ENCODE assay signal across 9 mouse cellular contexts in the genomic region with DNA sequence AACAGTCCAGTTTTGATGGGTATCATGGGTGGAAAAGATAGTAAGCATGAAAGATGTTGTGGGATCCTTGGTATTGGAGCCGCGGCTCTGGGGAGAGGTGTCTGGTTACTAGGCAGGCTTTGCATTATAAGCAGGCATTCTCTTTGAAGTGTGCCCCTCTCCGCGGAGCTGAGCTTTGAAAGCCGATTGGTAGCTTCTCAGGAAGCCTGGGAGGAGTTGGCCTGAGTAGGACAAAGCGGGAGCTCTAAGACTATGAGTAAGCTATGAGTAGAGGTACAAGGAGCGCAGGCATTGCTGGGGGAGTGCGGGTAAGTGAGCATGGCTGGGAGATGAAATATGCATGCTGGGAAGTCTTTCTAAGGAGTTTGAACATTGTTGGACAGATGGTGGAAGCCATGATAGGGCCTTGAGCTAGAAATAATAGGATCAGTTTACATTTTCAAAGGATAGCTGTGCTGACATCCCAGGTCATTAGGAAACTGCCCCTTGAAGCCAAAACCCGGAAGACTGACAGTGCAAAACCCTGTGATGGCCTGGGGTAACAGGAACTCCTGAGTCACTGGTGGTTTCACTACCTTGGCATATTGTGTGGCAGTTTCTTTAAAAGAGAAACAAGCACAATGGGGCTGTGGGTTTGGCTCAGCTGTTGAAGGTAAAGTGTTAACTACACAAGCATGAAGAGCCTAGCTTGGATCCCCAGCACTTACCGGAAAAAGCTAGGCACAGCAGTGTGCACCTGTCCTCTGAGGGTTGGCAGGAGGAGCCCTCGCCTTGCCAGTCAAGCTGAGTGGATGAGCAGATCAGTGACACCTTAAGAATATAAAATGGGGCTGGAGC. TPM values are rescaled to one million over a fixed set of nuclear protein-coding genes. Genes with fewer than 3 reads are reported as not detected.
DNase-seq lines count a peak whose midpoint lies in the region; ATAC-seq and TF ChIP-seq lines count a peak whose summit lies in the region.
"Had no signal": no experiment of that assay in that cellular context is flagged by ENCODE, and none has a peak within 500 bp of the region (broad histone marks: within the 10 kb centered on the region; RNA-seq: fewer than 3 reads in every experiment).

No protein-coding gene starts in this region.

- no peak for DNase-seq in heart, embryonic 10.5 days (ENCODE audit: low spot score)
- no peak for DNase-seq in heart, adult 9 months (ENCODE audit: low spot score in 2 of 2)
- DNase-seq in A20 (ENCODE audit: low read depth, low spot score), result peak; percentile 29
- DNase-seq in limb, embryonic 14.5 days (ENCODE audit: low spot score), result peak; percentile 30
- peak; percentile 71 for DNase-seq in neural tube, embryonic 10.5 days (ENCODE audit: extremely low spot score, low spot score)
- DNase-seq in MN1 (ENCODE audit: low spot score), result no peak
- DNase-seq in cerebellum, adult 2 months, result no peak

- TF ChIP-seq POLR2A in limb, embryonic 14.5 days (IDR thresholded peaks at IDR 0.05; ENCODE audit: borderline replicate concordance, extremely low read depth, insufficient read depth, insufficient read length), result no peak
- no peak for TF ChIP-seq POLR2A in cerebellum, adult 2 months (IDR thresholded peaks at IDR 0.05; ENCODE audit: borderline replicate concordance, insufficient read depth, low read length)

- peaks cover 12% of the 10 kb centered on the region; the same call in 1 of the 2 replicates for H3K36me3 ChIP-seq in heart, embryonic 10.5 days
- peaks cover 9% of the 10 kb centered on the region; the same call in 1 of the 2 replicates for H3K36me3 ChIP-seq in embryonic facial prominence, embryonic 15.5 days
- H3K36me3 ChIP-seq in limb, embryonic 14.5 days (ENCODE audit: control insufficient read depth, insufficient read depth, low read length), result peaks cover 10% of the 10 kb centered on the region; the same call in 1 of the 2 replicates

- peak overlapping the region; percentile 30 for H3K4me3 ChIP-seq in heart, embryonic 10.5 days
- H3K4me3 ChIP-seq in embryonic facial prominence, embryonic 15.5 days (replicated peaks), result peak overlapping the region; percentile 10; the same call in 1 of the 2 replicates
- H3K4me3 ChIP-seq in limb, embryonic 14.5 days (replicated peaks; ENCODE audit: low read length), result no peak overlapping the region
- H3K4me3 ChIP-seq in cerebellum, adult 2 months (replicated peaks; ENCODE audit: insufficient read depth, low read depth, low read length), result no peak overlapping the region

- peak overlapping the region; percentile 2; the same call in 1 of the 2 replicates for H3K27ac ChIP-seq in heart, embryonic 10.5 days
- H3K27ac ChIP-seq in embryonic facial prominence, embryonic 15.5 days (replicated peaks), result no peak overlapping the region
- H3K27ac ChIP-seq in limb, embryonic 14.5 days (replicated peaks; ENCODE audit: low read depth, low read length), result no peak overlapping the region
- H3K27ac ChIP-seq in cerebellum, adult 2 months (ENCODE audit: insufficient read depth, low read length), result no peak overlapping the region

- H3K27me3 ChIP-seq in heart, embryonic 10.5 days (ENCODE audit: insufficient read depth, poor library complexity, severe bottlenecking), result no peaks in the 10 kb centered on the region
- H3K27me3 ChIP-seq in embryonic facial prominence, embryonic 15.5 days, result no peaks in the 10 kb centered on the region
- no peaks in the 10 kb centered on the region for H3K27me3 ChIP-seq in limb, embryonic 14.5 days (ENCODE audit: control insufficient read depth, insufficient read depth, low read length)
- H3K27me3 ChIP-seq in cerebellum, adult 2 months (ENCODE audit: control insufficient read depth, insufficient read depth, low read length), result no peaks in the 10 kb centered on the region
- H3K27me3 ChIP-seq: Patski had no signal

- no peak overlapping the region for H3K9ac ChIP-seq in embryonic facial prominence, embryonic 15.5 days
- H3K9ac ChIP-seq in limb, embryonic 14.5 days (ENCODE audit: low read depth, low read length, severe bottlenecking), result no peak overlapping the region

- WGBS in heart, embryonic 10.5 days, result 22% methylated on average over 11 of the region's 11 CpGs
- 19% methylated on average over 11 of the region's 11 CpGs for whole genome bisulfite sequencing in embryonic facial prominence, embryonic 15.5 days
- 21% methylated on average over 11 of the region's 11 CpGs for WGBS in limb, embryonic 14.5 days
- WGBS in cerebellum, adult 2 months, result 39% methylated on average over 11 of the region's 11 CpGs

- H3K4me1 ChIP-seq in heart, embryonic 10.5 days, result peaks cover 7% of the 10 kb centered on the region; the same call in 1 of the 2 replicates
- peaks cover 8% of the 10 kb centered on the region for H3K4me1 ChIP-seq in embryonic facial prominence, embryonic 15.5 days
- H3K4me1 ChIP-seq in limb, embryonic 14.5 days (ENCODE audit: control insufficient read depth, insufficient read depth, low read length), result peaks cover 3% of the 10 kb centered on the region; the same call in 1 of the 2 replicates
- peaks cover 3% of the 10 kb centered on the region; the same call in 1 of the 2 replicates for H3K4me1 ChIP-seq in cerebellum, adult 2 months (ENCODE audit: control insufficient read depth, insufficient read depth, low read length)

- no peak for ATAC-seq in embryonic facial prominence, embryonic 15.5 days (ENCODE audit: insufficient number of reproducible peaks, low FRiP score, low TSS enrichment, low read depth)
- no peak for ATAC-seq in limb, embryonic 14.5 days (ENCODE audit: low FRiP score, low read depth)
- ATAC-seq: Patski had no signal

- no peaks in the 10 kb centered on the region for H3K9me3 ChIP-seq in heart, embryonic 10.5 days
- H3K9me3 ChIP-seq in embryonic facial prominence, embryonic 15.5 days (replicated peaks), result no peaks in the 10 kb centered on the region
- no peaks in the 10 kb centered on the region for H3K9me3 ChIP-seq in limb, embryonic 14.5 days (ENCODE audit: control insufficient read depth, low read length)

- peak overlapping the region; percentile 38 for H3K4me2 ChIP-seq in embryonic facial prominence, embryonic 15.5 days (replicated peaks)
- peak overlapping the region; percentile 20 for H3K4me2 ChIP-seq in limb, embryonic 14.5 days (replicated peaks; ENCODE audit: low read depth, low read length, severe bottlenecking)

- TF ChIP-seq CTCF in cerebellum, adult 2 months (IDR thresholded peaks at IDR 0.05; ENCODE audit: borderline replicate concordance, insufficient read depth, low read depth, low read length), result no peak

RNA-seq across cellular contexts. Expression of a gene that starts 2.5 kb away (rescaled TPM):
- 3.5 and 4.1 TPM in 2 replicates for polyA plus RNA-seq in heart, embryonic 10.5 days (2016; fragmentation: Nextera tagmentation; extraction: Ambion mirVana)
- 7.1 and 10.3 TPM in 2 replicates for polyA plus RNA-seq in embryonic facial prominence, embryonic 15.5 days (2015; fragmentation: Nextera tagmentation; extraction: Ambion mirVana)
- 3.7 and 4.7 TPM in 2 replicates for polyA plus RNA-seq in limb, embryonic 14.5 days (2012; rRNA removed)
- polyA plus RNA-seq in limb, embryonic 14.5 days (2014; fragmentation: Nextera tagmentation; extraction: Ambion mirVana), result 6.5 and 8.2 TPM in 2 replicates
- polyA plus RNA-seq in cerebellum, adult 2 months (2012; rRNA removed), result 8.0 and 8.5 TPM in 2 replicates

RNA-seq across cellular contexts. Expression of a gene that starts 58.7 kb away (rescaled TPM):
- 41.4 and 41.6 TPM in 2 replicates for polyA plus RNA-seq in heart, embryonic 10.5 days (2016; fragmentation: Nextera tagmentation; extraction: Ambion mirVana)
- polyA plus RNA-seq in embryonic facial prominence, embryonic 15.5 days (2015; fragmentation: Nextera tagmentation; extraction: Ambion mirVana), result 47.0 and 47.1 TPM in 2 replicates
- polyA plus RNA-seq in limb, embryonic 14.5 days (2012; rRNA removed), result 78.8 and 84.1 TPM in 2 replicates
- 38.0 and 46.2 TPM in 2 replicates for polyA plus RNA-seq in limb, embryonic 14.5 days (2014; fragmentation: Nextera tagmentation; extraction: Ambion mirVana)
- 316 and 337 TPM in 2 replicates for polyA plus RNA-seq in cerebellum, adult 2 months (2012; rRNA removed)

Comparison
In these comparisons a context has a peak if more than half of its experiments do, and no peak if none do; other contexts are left out.
1. DNase-seq: peak in A20 (single experiment), limb, embryonic 14.5 days (single experiment) and neural tube, embryonic 10.5 days (single experiment); none in heart, embryonic 10.5 days (single experiment), heart, adult 9 months (0 of 2), MN1 (single experiment) and cerebellum, adult 2 months (0 of 2).
2. H3K4me3 ChIP-seq: peak in heart, embryonic 10.5 days (single experiment) and embryonic facial prominence, embryonic 15.5 days (single experiment); none in limb, embryonic 14.5 days (single experiment) and cerebellum, adult 2 months (single experiment).